Mouse (Mus musculus) monocyte, adult 5-6 weeks (primary cell): ENCODE measurements at regions not wholly inside any gene's neighbourhood (a gene's known extent, or its start where the extent isn't known, plus 50 kb on each side); places are given as distances from the start of the nearest gene placed in this dataset.
A peak's percentile ranks its signal among the peaks of the same experiment; 100 is the strongest.

ENCODE experiments used
- ATAC-seq: fragments of 153-309, 156-312 bp; replicated peaks from 2 replicates; pipeline ENCODE4 v1.8.0; 2017; ENCODE audit warnings: mild to moderate bottlenecking; ENCODE audit not compliant: low TSS enrichment, insufficient number of reproducible peaks, severe bottlenecking, poor library complexity, low FRiP score

DNA sequence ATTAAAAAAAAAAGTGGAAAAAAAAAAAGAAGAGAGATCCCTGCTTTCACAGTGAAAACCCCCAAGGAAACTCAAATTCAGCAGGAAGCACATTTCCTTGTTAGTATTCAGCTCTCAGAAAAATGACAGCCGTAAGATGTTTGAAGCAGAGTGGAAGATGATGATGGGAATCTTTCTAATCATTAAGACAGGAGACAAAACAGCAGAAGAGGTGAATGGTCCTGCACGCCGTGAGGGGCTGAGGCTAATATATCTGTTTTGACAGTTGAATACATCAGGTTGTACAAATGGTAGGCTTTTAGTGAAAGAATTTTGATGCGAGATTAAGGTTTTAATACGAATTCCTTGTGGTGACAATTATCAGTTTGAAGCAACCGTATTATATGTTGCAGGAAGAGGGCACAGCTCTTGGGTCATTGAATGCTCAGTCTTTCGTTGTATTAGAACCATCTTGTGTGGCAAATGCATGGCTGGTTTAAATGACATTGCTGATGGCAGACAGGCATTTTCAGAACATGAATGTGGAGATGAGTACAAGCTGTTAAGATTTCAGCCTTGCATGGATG is 649.3 kb downstream of the Hace1 start:
- ATAC-seq = no peak

DNA sequence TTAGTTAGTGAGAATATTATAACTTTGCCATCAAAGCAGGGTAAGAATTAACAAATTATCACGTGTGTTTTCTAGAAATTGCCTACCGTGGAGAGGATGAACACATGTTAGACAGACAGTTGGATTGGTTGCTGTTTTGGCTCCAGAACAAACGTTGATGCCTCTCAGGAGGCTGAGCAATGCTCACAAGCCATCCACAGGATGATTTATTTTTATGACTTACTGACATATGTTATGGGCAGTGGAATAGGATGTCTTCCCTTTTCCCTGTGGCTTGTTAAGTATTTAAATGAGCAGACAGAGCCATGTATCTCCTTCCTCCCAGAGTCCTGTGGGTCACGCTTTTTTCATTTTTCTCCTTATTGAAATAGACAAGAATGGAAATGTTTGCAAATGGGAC is 652.0 kb downstream of the Hace1 start:
- ATAC-seq = no peak

DNA sequence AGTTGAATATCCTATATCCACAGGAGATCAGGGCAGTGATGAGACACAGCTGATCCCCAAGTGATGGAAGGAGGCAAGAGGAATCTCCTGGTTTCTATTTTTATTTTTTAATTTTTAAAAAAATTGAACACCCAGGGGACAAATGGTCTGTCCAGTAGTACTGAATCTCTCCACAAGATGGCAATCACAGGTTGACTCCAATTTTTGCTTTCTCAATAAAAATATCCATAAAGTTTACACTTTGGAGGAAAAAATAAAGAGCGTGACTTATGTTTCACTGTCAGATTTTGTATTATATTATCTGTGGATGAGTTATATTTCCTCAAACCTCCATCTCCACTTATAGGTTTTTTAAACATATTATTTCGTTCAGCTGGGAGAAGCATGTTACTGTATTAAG is 658.0 kb downstream of the Hace1 start:
- ATAC-seq = no peak

DNA sequence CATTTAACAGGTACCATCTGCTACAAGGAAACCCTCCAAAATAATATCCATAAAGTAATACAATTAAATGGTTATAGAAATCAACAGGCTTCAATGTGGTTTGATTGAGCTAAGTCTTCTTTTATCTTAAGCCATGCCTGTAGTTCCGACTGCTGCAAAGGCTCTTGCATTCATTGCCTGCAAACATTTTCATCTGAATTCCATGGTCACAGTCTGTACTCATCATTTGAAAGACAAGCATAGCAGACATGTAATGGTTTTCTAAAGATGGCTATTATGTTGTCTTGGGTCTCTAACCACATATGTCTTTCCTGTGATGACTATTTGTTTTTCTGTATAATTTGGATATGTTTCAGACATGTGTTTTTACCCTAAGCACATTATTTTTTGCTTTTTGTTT is 677.9 kb downstream of the Hace1 start:
- ATAC-seq = no peak

DNA sequence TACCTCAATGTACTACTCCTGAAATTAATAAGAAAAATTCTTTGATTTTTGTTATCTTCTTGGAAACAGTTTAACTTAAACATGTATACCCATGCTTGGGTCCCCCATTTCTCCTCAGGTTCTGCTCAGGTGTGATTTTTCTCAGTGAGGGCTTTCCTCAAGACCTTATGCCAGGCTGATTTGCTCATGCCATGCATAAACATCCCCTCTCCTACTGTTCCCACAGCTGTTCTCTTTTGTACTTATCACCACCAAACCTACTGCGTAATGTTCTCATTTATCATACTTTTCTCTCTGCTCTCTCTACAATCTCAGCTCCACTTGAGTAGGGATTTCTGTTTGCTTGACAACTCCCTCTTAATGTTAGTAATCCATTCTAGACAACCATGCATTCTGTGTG is 692.1 kb downstream of the Hace1 start:
- ATAC-seq = no peak

DNA sequence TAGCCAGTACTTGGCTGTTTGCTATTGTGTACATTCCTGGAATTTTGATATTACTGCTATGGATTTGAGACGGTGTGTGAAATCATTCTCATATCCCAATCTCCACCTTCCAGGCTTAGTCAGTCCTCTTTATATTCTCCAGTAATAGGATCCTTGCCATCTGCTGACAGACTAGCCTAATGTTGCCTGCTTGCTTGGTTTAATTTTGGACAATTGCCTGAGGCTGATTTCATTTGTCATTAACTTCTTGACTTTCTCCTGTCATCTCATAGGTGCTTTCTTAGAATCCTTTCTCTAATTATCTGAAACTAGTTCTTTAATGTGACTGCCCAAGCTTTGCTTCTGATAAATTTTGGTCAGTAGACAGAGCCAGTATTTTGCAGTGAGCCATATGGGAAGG is 696.2 kb downstream of the Hace1 start:
- no peak for ATAC-seq

DNA sequence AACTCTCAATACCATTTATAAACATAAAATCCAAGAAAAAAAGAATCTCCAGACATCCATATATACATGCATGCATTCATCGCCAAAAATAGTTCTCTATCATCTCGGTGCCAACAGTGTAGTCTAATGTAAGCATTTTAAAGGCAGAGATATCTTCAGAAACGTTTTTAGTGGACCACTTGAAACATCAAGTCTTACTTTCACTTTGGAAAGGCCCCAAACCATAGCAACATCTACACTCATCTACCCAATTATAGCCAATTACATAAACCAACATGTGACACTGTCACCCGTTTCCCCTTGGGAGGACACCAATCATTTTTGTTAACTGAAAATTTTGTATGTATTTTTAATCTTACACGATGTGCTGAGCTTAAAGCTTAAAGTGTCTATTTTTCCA is 716.7 kb downstream of the Hace1 start:
- no peak for ATAC-seq

DNA sequence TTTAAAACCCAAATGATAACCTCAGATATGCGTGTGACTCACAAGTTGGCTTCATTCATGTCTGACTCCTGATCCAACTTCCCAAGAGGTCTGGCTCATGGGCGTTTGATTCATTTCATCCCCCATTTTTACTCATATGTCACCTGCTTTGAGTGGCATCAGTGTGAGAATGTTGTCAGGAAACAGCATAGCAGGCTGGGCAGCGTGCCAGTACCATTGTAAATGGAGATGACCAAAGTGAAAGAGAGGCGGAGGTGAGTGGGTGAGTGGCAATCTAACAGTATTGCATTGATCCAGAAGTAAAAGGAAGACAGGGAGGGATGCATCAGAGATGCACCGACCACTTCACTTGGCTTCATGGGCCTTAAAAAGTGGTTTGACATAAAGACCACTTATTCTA is 720.7 kb downstream of the Hace1 start:
- ATAC-seq = no peak

DNA sequence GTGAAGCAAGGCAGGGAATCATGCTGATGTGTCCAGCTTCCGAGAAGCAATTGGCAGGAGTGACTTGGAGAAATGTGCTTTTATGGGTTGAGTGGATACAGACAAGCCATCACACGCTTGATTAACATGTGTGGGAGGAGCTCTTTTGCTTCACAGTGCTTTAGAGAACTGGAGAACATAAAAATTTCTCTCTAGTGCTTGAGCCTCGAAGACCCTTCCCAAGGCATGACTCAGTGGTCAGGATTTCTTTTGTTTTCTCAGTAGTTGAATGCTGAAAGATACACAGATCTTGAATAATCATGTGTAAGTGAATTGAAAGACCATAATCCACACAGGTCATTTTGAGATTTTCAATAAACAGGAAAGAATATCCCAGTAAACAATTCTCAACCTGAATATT is 721.9 kb downstream of the Hace1 start:
- ATAC-seq = 0 out of 2 replicates have a peak, but pooled peaks have one; percentile 13

DNA sequence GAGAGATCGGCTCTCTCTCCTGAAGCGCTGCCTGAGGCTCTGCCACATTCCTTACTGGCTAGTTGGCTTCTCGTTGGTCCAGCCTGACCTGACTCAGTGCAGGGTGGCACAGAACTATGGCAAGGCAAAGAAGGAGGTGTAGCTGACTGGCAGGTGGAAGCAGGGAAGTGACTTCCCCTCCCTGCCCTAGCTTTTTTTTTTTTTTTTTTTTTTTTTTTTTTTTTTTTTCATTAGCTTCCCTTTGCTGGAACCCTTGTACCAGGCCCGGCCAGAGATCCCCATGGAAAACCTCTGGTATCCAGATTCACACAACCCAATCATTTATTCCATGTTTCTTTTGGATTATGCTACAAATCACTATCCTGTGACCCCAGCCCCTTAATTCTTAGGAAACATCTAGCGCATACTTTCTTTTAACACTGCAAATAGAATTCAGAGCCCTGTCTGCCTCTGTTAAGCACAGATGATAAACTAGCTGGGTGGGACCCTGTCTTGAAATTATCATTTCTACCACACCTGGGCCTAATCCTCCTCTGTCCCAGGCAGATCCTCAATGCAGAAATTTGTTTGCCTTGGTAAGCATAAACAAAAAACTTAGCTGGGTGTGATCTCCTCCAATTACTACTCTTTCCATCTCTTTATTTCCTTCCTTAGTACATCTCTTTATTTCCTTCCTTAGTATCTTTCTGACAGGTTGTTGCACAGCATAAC is 742.9 kb downstream of the Hace1 start:
- ATAC-seq = no peak

DNA sequence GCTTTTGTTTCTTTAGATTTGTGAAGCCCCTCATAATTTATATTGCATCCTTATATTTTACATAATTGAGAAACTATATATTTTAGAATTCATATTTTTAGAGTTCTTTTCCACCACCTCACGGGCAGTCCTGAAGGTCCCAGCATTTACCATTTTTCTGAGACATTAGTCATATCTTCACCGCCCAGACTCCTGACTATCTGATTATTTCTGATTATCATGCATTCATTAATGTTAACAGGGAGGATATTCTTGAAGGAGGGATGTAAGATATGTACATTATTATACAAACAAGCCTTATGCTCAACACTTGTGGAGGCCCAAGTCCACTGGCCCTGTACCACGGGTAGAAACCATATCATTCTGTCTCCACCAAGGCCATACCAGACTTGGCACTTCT is 743.4 kb downstream of the Hace1 start:
- ATAC-seq = no peak

DNA sequence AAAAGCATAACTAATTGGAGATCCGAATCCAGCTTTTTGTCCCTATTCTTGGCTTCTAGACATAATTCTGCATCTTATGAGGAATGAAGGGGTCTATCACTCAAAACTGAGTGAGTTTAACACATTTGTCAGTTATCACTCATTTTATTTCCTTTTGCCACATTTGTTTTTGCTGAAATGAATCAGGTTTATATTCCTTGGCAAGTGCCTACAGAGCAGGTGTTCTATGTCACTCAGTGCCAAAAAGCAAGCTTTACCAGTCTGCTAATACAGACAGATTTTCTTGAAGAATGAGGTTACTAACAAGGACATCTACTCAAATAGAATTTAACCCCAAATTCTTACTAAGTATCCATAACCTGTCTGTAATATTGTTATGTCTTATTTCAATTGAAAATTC is 751.4 kb downstream of the Hace1 start:
- ATAC-seq = no peak

DNA sequence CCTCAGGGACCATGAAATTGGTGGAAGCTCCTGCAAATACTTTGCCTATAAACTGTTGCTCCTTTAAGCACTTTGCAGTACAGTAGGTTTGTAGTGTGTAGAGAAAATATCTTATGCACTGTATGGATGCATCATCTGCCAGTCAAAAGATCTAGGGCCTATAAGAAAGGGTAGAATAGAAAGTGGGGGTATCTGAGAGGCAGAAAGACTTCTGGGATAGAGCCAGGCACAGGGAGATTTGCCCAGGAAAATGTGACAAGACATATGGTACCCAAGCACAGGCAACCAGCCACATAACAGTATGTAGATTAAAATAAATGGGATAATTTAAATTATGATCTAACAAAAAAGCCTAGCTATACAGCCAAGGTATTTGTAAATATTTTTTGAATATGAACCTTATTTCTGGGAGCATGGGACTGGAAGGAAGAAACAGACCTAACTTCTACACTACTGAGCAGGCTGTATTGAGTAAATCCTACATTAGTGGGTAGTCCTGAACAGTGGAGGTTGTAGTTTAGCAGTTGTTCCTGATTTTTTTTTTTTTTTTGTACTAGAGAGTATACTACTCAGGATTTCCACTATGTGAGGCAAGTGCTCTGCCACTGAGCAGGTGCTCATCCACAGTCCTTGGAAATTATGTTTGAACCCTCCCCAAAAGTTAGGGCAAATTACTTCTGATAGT is 754.1 kb downstream of the Hace1 start:
- ATAC-seq = no peak

DNA sequence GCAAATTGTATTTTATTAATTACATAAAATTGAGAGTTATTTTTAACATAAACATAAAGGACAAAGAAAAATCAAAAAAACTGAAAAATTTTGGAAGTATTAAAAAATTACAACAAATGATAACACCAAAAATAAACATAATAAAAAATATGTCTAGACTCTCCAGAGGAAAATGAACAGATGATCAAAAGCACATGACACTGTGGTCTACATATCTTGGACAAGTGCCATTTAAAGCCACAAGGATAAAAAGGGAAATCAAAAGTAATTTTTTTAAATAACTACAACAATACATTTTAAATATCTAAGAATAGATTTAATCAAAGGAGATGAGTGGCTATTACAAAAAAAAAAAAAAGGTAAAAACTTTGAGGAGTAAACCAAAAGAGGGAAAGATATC is 755.6 kb downstream of the Hace1 start:
- ATAC-seq = no peak

DNA sequence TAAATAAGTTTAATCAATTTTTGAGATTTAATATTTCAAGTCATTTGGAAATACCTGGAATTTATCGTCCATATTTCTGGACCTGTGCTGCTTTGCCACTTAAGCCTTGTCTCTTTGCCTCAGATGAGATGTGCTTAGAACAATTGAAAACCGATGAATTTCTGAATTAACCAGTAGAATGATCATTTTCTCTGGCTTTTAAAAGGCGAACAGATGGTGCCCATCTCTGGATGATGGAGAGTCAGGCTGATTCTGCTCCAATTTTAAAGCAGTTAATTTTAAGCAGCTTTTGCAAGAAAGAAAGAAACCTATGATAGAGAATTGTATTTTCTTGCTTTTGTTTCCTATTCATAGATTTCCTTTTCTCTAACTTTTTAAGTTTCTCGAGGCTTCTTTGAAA is 767.7 kb downstream of the Hace1 start:
- ATAC-seq = no peak

DNA sequence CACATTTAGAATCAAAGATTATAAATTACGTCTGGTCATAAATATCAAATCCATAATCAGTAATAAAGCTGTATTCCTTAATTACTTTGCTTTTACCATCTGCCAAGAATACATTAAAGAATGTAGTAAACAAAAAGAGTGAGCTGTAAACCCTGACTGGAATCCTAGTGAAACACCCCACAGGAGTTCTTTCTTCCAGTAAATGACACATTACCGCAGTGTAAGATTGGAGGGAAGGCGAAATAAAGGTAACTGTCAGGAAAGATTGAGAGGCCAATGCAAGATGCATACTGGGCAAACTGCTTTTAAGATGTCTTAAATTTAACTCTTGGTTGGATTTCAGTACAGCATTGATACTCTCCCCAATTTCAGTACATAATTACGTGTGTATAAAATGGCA is 772.0 kb downstream of the Hace1 start:
- no peak for ATAC-seq

DNA sequence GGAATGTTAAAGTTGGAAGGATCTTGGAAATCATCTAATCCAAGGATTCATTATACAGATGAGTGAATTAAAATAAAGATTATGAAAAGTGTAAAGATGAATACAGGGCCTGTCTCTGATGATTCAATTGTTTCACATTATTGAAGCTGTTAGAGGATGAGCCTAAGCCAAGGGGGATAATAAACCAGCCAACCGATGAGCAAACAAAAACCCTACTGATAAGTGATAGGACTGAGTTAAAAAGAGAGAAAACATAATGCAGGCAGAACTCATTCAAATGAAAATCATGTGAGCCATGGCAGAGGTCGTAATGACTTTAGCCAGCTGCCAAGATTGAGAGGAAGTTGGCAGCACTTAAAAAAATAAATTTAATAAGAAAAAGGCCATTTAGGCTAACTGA is 772.6 kb downstream of the Hace1 start:
- no peak for ATAC-seq

DNA sequence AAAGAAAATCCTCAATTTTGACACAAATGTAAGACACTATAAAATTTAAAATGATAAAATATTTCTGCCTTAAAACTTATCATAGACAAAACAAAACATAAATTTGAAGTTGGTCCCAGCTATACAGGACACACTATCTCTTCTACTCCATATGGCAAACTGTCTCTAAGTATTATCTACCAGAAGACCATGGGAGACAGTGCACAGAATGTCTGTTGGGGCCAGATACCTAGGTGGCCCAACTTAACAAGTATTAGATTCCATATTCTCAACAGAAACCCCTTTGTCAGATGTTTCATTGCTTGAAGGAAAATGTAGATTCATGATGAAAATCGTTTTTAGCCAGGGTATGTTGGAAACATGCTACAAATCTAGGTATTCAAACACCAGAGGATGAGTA is 779.1 kb downstream of the Hace1 start:
- ATAC-seq = no peak

DNA sequence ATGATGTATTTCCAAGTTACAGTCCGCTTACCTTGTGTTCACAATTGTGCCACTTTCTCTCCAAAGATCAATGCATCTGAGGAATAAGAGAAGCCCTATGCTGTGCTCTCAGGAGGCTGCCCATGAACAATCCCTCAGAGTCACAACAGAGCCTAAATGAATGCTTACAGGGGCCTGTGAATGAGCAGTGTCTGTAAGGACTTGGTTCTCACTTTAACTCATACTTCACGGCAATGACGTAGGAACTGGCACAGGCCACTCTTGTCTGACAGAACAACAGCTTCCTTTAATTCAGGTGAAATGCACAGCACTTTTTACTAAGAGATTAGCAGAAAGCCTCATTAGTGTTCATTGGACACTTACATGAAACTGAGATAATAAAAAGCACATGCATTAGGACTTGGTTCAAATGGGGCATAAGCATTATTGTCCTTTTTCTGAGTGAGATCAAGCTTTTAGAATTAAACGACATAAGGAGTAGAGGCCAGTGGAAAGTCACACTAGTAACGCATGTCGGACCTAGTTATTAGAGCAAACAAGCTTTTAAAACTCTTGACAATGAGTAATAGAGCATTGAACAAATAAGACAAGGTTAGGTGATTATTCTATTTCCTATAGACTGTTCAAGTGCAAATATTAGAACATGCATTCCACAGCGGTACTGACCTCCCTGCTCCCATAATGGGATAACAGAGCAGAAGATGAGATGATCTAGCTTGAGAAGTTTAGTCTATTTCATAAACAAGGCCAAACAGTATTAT is 796.3 kb downstream of the Hace1 start:
- ATAC-seq = no peak

DNA sequence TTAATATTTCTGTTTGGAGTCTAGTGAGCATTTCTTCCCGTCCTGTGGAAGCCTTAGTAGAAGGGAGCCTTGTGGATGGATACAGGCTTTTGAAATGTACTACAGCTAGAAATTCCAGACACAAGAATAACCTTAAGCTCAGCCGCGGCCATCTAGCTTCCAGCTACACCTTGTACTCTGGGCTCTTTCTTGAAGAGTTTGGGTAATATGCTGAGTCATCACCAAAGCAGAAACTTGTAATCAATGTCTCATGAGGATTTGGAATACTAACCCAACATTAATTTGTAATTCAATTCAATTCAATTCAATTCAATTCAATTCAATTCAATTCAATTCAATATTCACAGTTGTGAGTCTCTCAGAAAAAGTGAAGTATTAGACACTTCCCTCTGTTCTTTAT is 797.0 kb downstream of the Hace1 start:
- ATAC-seq = no peak
